Mouse (Mus musculus): Measurements from ENCODE around the gene Lrrc73.

DNA sequence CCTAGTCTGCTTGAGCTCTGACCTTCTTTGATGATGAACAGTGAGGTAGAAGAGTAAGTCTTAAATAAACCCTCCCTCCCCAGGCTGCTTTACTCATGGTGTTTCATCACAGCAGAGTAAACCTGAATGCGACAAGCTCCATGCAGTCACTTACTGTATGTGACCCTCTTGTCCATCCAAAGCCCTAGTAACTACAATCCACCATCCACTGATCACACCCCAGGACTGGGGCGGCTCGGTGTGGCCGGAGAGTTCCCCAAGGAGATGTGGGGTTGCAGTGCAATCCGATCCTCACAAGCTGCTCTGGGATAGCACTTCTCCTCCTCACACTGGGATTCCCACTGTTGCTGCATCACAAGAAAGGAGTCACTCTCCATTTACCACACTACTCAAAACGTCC is 21.1 kb downstream of the Lrrc73 start:
- TF ChIP-seq GATA1 (IDR thresholded peaks at IDR 0.05; ENCODE audit: low read length) (no peak), TAL1 (IDR thresholded peaks at IDR 0.05; ENCODE audit: low read length) (no peak)

Measured in erythroblast, embryonic 14.5 days (primary cell).